Mouse (Mus musculus) thymus, adult 2 months (tissue): Measurements from ENCODE around the gene Scgn. TPM values are rescaled to one million over a fixed set of nuclear protein-coding genes. Genes with fewer than 3 reads are reported as not detected.
A peak's percentile ranks its signal among the peaks of the same experiment; 100 is the strongest.

Experiments used
- DNase-seq: peaks from one replicate; pipeline ENCODE4 v3.0.0; 2021
- H3K27ac ChIP-seq: fragments of 200-500 bp; 2 replicates; pipeline ENCODE4 v1.5.1; 2012; ENCODE audit warnings: low read length, control low read depth; ENCODE audit not compliant: control insufficient read depth, insufficient read depth
- H3K27me3 ChIP-seq: fragments of 200-500 bp; 2 replicates; pipeline ENCODE4 v1.6.1; 2012; ENCODE audit warnings: mild to moderate bottlenecking, low read length, moderate library complexity, mixed read lengths; ENCODE audit not compliant: control insufficient read depth, insufficient read depth
- H3K36me3 ChIP-seq: fragments of 200-500 bp; 2 replicates; pipeline ENCODE4 v1.6.1; 2012; ENCODE audit warnings: mild to moderate bottlenecking, low read length, moderate library complexity; ENCODE audit not compliant: control insufficient read depth, insufficient read depth
- H3K4me1 ChIP-seq: fragments of 200-500 bp; replicated peaks from 2 replicates; pipeline ENCODE4 v1.6.1; 2012; ENCODE audit warnings: low read length; ENCODE audit not compliant: control insufficient read depth, insufficient read depth
- H3K4me3 ChIP-seq: fragments of 200-500 bp; 2 replicates; pipeline ENCODE4 v1.5.1; 2012; ENCODE audit warnings: mild to moderate bottlenecking, low read length, control low read depth, moderate library complexity; ENCODE audit not compliant: control insufficient read depth, insufficient read depth
- CTCF ChIP-seq: fragments of 200-500 bp; IDR thresholded peaks from 2 replicates; pipeline ENCODE4 v1.5.1; 2012; ENCODE audit warnings: mild to moderate bottlenecking, control low read depth, low read length, moderate library complexity, borderline replicate concordance; ENCODE audit not compliant: control insufficient read depth, poor library complexity, insufficient read depth; ENCODE audit errors: extremely low read depth
- POLR2A ChIP-seq: fragments of 200-500 bp; IDR thresholded peaks from 2 replicates; pipeline ENCODE4 v1.6.1; 2012; ENCODE audit warnings: mild to moderate bottlenecking, low read length, control low read depth, moderate library complexity; ENCODE audit not compliant: control insufficient read depth, poor library complexity, insufficient read depth; ENCODE audit errors: extremely low read depth
- WGBS: fragments of 180-500 bp; shearing (Covaris S2); methylation state at CpG from one replicate; pipeline ENCODE4 v1.1.7; 2018; 5-methylcytosine and 5-hydroxymethylcytosine counted together
- polyA plus RNA-seq: library from polyadenylated mRNA; depleted of rRNA; stranded (reverse); fragments of >200 nt; gene quantifications from 2 replicates; pipeline ENCODE4 v1.2.3, GENCODE M21; 2012

The Scgn gene
- polyA plus RNA-seq, 1 experiment: 0.11 TPM

- TF ChIP-seq CTCF (no peak), POLR2A (no peak)
- WGBS: 64% methylated on average over 3 of the region's 3 CpGs
- Histone ChIP-seq H3K27me3 (no peaks in the 10 kb centered on the region), H3K4me1 (no peaks in the 10 kb centered on the region), H3K27ac (no peak overlapping the region), H3K4me3 (no peak overlapping the region), H3K36me3 (no peaks in the 10 kb centered on the region)
- DNase-seq: no peak
These were observed 5.9 kb downstream of the Scgn start for GRCm38 (mm10) chr13:23985130-23985529.

GRCm38 (mm10) chr13:23972271-23972670, 18.7 kb downstream of the Scgn start:
- H3K4me3 ChIP-seq: no peak overlapping the region
- TF ChIP-seq CTCF (no peak), POLR2A (no peak)
- no peaks in the 10 kb centered on the region for H3K36me3 ChIP-seq
- no peaks in the 10 kb centered on the region for H3K4me1 ChIP-seq
- H3K27me3 ChIP-seq: no peaks in the 10 kb centered on the region
- 77% methylated on average over 5 of the region's 5 CpGs for WGBS
- no peak for DNase-seq
- no peak overlapping the region for H3K27ac ChIP-seq

- Histone ChIP-seq H3K4me3 (no peak overlapping the region), H3K27ac (no peak overlapping the region), H3K36me3 (no peaks in the 10 kb centered on the region), H3K27me3 (no peaks in the 10 kb centered on the region), H3K4me1 (no peaks in the 10 kb centered on the region)
- TF ChIP-seq CTCF (no peak), POLR2A (no peak)
- WGBS: 87% methylated on average over 2 of the region's 2 CpGs
- DNase-seq: no peak
These were observed 19.1 kb downstream of the Scgn start for GRCm38 (mm10) chr13:23971870-23972269.

- Histone ChIP-seq H3K4me3 (no peak overlapping the region), H3K4me1 (no peaks in the 10 kb centered on the region), H3K27ac (no peak overlapping the region), H3K36me3 (no peaks in the 10 kb centered on the region), H3K27me3 (no peaks in the 10 kb centered on the region)
- WGBS: 59% methylated on average over 2 of the region's 2 CpGs
- TF ChIP-seq POLR2A (no peak), CTCF (no peak)
- DNase-seq: no peak
These were observed 26.1 kb downstream of the Scgn start for GRCm38 (mm10) chr13:23964909-23965308.

- no peak overlapping the region for H3K27ac ChIP-seq
- TF ChIP-seq POLR2A (no peak), CTCF (no peak)
- DNase-seq: no peak
- no peaks in the 10 kb centered on the region for H3K36me3 ChIP-seq
- H3K27me3 ChIP-seq: no peaks in the 10 kb centered on the region
- H3K4me3 ChIP-seq: no peak overlapping the region
- 54% methylated on average over 2 of the region's 2 CpGs for WGBS
- H3K4me1 ChIP-seq: no peaks in the 10 kb centered on the region
These were observed 31.2 kb downstream of the Scgn start for GRCm38 (mm10) chr13:23959776-23960175.

GRCm38 (mm10) chr13:23950928-23951327, 40.1 kb downstream of the Scgn start:
- no peak overlapping the region for H3K4me3 ChIP-seq
- no peak overlapping the region for H3K27ac ChIP-seq
- WGBS: 50% methylated on average over 3 of the region's 3 CpGs
- H3K36me3 ChIP-seq: no peaks in the 10 kb centered on the region
- TF ChIP-seq CTCF: no peak
- TF ChIP-seq POLR2A: no peak
- H3K4me1 ChIP-seq: no peaks in the 10 kb centered on the region
- H3K27me3 ChIP-seq: no peaks in the 10 kb centered on the region
- peak; percentile 29 for DNase-seq
